Mouse (Mus musculus) neutrophil, adult 5-6 weeks (primary cell): ENCODE data around the gene Dhx33. TPM values are rescaled to one million over a fixed set of nuclear protein-coding genes. Genes with fewer than 3 reads are reported as not detected.

ENCODE experiments used
- ATAC-seq: fragments of 151-379, 151-347 bp; 2 replicates; pipeline ENCODE4 v1.8.0; 2017; ENCODE audit warnings: mild to moderate bottlenecking, moderate TSS enrichment; ENCODE audit not compliant: insufficient number of reproducible peaks, poor library complexity, low FRiP score, severe bottlenecking; ENCODE audit errors: extremely low read depth
- total RNA-seq: library from RNA; stranded (forward); fragments of 200-1000 nt; gene quantifications from 2 replicates; pipeline ENCODE4 v1.2.3, GENCODE M21; 2017

The Dhx33 gene
- total RNA-seq, 1 experiment from 2014 or later: 21.8 TPM

- no peak for ATAC-seq
Observed at GRCm38 (mm10) chr11:71001167-71001566, 3.1 kb downstream of the Dhx33 start.

GRCm38 (mm10) chr11:70982557-70983228, 21.5 kb downstream of the Dhx33 start, which contains the start of gene C1qbp:
TSS of gene C1qbp (minus strand) at chr11:70983026.
- peak; percentile 94 for ATAC-seq

DNA sequence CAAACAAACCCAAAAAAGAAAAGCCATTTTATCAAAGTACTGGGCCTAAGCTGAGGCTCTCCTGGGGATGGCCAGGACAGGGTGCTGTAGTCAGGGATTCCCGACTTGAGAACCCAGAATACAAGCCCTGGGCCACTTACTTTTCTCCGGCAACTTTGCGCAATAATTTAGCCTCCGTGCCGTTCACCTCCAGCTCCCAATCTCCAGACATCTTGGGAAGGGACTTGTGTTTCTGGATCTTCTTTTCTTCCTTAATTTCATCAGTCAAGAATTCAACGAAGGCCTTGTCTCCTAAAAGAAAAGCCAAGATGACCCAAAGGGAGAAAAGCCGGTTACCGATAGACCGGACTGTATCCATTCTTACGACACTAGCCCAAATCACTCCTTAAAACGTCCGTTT, 22.2 kb downstream of the Dhx33 start:
- no peak for ATAC-seq

DNA sequence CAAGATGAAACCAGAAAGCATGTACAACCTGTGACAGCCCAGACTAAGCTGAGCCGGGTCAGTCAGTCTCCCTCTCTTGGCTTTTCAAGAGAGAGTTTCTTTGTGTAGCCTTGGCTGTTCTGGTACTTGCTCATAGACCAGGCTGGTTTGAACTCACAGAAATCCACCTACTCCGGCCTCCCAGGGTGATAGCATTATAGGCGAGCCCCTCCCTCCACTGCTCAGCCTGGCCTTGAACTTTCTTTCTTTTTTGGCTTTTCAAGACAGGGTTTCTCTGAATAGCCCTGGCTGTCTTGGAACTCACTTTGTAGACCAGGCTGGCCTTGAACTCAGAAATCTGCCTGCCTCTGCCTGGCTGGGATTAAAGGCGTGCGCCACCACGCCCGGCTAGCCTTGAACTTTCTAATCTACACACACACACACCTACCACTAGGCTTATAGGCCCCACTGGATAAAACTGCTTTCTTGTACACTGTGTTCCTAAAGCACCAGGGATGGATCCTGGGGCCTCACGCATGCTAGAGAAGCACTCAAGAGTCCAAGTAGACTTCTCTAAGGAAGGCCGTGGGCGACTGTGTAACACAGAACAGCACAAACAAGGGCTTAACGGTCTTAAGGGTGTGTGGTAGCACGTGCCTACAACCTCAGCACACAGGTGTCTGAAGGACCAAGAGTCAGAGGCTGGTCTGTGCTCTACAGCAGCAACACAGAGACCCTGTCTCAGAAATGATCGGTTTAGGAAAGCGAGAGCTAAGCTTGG, 23.3 kb downstream of the Dhx33 start:
- ATAC-seq: no peak

DNA sequence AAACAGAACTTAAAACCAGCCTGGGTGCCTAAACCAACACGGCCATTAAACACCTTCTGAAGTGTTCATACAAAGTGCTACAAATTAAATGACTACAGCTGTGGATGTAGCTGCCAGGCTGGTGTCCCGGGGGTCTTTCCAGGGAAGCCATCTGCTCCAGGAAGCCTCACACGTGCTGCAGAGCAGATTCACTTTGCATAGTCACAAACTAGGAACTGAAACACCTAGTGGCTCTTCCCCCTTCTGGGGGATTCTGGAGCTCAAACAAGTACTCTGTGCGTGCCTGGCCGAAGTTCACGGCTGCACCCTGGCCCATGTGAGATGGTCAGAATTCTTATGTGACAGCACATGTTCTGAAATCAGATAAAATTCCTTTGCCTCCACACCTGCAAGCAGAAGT, 24.0 kb downstream of the Dhx33 start:
- no peak for ATAC-seq

- ATAC-seq: no peak
Observed at GRCm38 (mm10) chr11:70977293-70977692, 26.9 kb downstream of the Dhx33 start.

DNA sequence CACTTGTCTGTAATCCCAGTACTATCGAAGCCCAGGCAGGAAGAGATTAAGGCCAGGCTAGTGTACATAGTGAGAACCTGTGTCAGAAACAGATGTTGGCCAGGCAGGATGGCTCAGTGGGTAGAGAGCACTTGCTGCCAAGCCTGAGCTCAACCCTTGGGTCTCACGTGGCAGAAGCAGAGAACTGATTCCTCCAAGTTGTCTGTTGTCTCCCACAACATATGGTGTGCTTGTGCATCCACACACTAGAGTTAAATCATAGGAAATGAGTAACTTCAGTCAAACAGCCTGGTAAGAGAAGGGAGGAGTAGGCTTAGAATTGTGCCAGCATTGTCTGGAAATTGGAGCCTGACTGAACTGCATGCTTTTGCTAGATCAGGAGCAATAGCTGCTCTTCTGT, 29.0 kb downstream of the Dhx33 start:
- no peak for ATAC-seq

DNA sequence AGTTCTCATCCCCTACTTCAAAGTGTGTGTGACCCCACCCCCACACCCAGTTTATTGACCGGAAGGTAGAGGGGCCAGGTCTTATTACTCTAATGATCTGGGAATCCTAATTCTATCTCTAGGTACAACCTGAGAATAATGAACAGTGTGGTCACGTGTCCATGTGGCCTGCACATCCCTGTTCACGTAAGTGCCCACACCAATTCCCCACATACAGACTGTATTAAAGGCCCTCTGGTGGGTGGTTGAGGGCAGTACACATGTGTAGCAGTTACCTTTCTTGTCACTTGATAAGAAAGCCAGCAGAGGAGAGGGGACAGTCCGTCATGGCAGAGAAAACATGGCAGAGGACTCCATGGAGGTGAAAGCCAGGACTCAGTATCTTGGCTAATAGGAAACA, 30.3 kb downstream of the Dhx33 start:
- ATAC-seq: no peak

- no peak for ATAC-seq
Observed at GRCm38 (mm10) chr11:70972586-70972985, 31.7 kb downstream of the Dhx33 start.

DNA sequence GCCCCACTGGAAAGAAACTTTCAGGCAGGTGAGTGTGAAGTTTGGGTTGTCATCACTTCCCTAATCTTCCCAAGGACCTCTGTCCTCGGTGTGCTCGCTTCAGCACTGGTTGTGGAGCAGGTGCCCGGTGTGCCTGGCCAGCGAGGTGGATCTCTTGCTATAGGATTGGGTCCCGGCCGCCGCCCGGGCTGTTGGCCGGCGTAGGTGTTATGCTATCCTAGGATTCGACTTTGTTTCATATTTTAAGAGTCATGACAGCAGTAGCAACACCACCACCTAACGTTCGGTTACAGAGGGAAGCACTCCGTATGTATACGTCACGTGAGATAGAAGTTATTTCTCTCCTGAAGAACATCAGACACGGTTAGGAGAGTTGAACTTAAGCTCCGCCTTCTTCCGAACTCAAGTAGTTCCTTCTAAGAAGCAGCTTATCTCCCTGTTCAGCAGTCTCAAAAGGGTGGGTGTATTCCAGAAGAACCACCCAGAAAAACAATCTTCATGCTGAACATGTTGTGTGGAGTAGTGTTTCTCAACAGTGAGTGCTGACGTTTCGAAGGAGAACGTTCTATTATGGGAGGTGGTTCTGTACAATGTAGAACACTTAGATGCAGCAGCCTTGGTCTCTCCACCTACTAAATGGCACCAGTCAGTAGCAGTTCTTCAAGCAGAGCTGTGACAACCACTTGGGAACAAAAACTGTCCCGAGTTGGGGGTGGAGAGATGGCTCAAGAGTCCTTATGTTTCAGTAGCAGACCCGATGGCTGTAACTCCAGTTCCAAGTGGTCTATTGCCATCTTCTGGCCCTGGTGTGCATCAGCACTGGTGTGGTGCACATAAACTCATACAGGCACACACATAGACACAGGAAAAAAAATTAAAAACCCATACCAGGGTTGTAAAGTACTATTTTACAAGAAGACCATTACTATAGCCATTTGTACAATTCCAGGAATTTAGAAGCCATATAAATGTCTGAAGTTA, 33.4 kb downstream of the Dhx33 start:
- no peak for ATAC-seq

DNA sequence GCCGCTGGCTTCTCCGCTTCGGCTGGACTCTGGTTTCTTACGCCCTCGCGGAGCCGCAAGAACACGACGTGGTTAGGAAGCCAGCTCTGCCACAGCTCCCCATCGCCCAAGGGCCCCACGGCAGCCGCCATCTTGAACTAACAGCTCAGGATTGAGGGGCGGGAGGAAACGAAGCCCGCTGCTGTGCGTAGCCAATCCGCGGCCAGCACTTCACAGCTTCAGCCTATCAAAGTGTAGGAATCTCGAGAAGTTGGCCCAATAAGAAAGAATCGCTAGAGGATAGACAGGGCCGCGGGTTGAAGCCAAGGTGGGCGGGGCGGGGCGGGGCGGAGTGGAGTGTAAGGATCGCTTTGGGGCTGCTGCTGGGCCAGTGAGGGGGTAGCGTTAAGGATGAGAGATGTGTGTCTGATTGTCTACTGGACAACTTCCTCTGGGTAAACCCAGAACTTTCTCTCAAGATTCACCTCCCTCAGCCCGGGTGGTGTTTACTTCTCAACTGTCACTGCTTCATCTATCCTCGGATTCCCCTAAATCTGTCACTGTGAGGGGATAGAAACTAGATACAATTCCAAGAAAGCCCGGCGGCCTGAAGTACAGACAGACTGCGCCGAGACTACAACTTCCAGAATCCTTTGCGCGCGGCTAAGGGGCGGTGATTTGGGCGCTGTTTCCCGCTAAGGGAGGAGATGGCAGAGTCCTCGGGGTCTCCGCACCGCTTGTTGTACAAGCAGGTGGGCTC, 34.2 kb downstream of the Dhx33 start, which contains the start of the genes Nup88 and Rpain:
TSS of gene Nup88 (minus strand) at position 153 of the 739 bp plus-strand sequence.
TSS of gene Rpain (plus strand) at position 393 of the 739 bp plus-strand sequence.
- peak; percentile 94 for ATAC-seq

DNA sequence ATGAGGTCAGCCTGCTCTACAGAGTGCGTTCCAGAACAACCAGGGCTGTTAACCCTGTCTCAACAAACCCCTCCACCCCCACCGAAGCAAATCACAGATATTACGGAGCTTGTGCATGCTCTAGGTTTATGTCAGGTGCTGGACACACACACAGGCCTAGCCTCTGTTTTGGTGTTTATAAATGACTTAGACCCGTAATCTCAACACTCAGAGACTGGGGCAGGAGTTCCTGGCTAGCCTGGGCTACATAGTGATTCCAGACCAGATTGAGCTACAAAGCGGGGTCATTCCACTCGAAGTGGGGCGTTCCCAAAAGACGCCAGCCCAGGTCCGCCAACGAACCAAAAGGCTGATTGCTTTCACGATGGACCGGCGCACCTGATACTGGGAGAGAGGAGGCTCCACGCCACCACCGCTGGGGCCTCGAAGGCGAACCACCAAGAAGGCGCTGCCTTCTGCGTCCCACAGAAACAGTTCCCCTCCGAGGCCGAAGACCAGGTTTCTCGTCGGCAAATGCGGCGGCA, 34.9 kb downstream of the Dhx33 start:
- no peak for ATAC-seq

GRCm38 (mm10) chr11:70964222-70964907, 39.9 kb downstream of the Dhx33 start:
- no peak for ATAC-seq

DNA sequence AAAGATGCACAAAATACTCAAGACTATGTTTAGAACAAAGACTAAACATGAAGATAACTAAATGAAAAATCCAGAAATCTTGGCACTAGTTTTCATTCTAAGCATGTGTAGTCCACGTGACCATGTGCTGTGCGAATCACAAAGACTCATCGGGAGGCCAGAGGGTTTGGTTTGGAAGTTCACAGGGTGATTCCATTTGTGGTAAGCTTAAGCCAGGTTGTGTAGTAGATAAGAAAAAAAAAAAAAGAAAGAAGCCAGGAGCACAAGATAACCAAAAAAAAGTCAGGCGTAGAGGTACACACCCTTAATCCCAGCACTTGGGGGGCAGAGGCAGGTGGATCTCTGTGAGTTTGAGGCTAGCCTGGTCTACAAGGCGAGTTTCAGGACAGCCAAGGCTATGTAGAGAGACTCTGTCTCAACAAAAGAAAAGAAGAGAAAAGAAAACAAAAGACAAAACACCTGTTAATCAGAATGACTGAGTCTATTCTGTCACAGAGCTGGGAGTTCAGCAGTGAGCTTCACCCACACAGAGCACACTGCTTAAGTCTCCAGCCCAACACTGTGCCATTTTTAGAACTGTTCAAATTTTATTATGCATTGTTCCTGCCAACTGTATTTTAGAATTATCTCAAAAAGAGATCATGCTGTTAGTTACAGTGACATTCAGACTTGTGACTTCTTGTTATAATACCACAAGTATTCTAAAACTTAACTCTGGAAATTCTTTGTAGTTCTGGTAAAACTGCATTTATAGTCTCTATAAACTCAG, 43.3 kb downstream of the Dhx33 start:
- ATAC-seq: no peak

GRCm38 (mm10) chr11:70954711-70955110, 49.5 kb downstream of the Dhx33 start:
- no peak for ATAC-seq

- no peak for ATAC-seq
Observed at GRCm38 (mm10) chr11:70944935-70945817, 59.1 kb downstream of the Dhx33 start.
